Comparison of ENCODE assay signal across 8 mouse cellular contexts in the genomic region with DNA sequence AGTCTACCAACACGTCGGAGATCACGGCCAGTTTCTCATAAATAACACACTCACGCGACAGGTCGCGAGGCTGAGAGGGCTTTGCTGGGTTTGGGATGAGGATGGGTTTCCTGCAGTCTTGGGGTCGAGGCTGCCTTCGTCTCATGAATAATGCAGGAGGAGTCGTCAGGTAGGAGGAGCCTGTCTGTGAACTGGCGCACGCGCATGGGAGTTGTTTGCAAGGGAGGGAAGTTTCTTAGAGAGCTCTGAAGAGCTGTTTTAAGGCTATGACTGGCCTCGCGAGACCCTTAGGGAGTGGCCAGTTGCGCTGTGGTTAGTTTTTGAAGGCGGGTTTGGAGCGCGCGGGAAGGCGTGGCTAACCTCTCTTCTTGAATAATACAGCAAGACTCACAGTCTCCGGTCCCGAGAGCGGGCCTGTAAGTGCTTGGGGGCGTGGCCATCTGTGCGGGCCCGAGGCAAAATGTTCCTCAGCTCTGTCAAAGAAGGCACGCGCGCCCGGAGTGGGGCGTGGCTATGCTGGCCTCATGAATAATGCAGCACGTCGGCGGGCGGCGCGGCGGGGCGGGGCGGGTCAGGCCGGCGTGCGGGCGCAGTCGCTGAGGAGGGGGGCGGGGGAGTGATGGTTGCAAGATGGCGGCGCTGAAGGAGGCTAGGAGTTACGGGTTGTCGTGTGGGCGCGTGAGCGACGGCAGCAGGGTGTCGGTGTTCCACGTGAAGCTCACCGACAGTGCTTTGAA. TPM values are rescaled to one million over a fixed set of nuclear protein-coding genes. Genes with fewer than 3 reads are reported as not detected.
DNase-seq lines count a peak whose midpoint lies in the region; ATAC-seq and TF ChIP-seq lines count a peak whose summit lies in the region.

A gene (plus strand): TSS at position 381 of the 737 bp plus-strand sequence.

- peaks cover 35% of the 10 kb centered on the region for H3K4me1 ChIP-seq in bone marrow macrophage, adult 2 months (ENCODE audit: control insufficient read depth, insufficient read depth, low read length)
- H3K4me1 ChIP-seq in embryonic fibroblast, embryonic 13.5 days (ENCODE audit: control insufficient read depth, insufficient read depth, low read length) = peaks cover 3% of the 10 kb centered on the region; the same call in 1 of the 2 replicates
- peaks cover 10% of the 10 kb centered on the region; the same call in 1 of the 2 replicates for H3K4me1 ChIP-seq in kidney, embryonic 14.5 days (ENCODE audit: control insufficient read depth, insufficient read depth, low read length)
- H3K4me1 ChIP-seq in limb, embryonic 15.5 days = peaks cover 31% of the 10 kb centered on the region

- H3K27ac ChIP-seq in bone marrow macrophage, adult 2 months (ENCODE audit: insufficient read depth, low read depth, low read length) = peak within 1 kb of the TSS; percentile 90
- H3K27ac ChIP-seq in embryonic fibroblast, embryonic 13.5 days (ENCODE audit: insufficient read depth, low read length) = peak within 1 kb of the TSS; percentile 89
- peak within 1 kb of the TSS; percentile 90 for H3K27ac ChIP-seq in kidney, embryonic 14.5 days (ENCODE audit: low read depth, low read length)
- H3K27ac ChIP-seq in limb, embryonic 15.5 days = peak within 1 kb of the TSS; percentile 97

- peak; percentile 100 for DNase-seq in A20 (ENCODE audit: low read depth, low spot score)
- DNase-seq in heart, adult 9 months (ENCODE audit: low spot score in 2 of 2) = peak; percentile 99 to 100
- DNase-seq in monocyte, adult 2 months (ENCODE audit: low read depth in 1 of 2, low spot score in 2 of 2) = peak; percentile 98 to 99
- DNase-seq in spleen, postnatal 36 days (ENCODE audit: low spot score in 2 of 2) = peak; percentile 99 to 100

- no peaks in the 10 kb centered on the region for H3K9me3 ChIP-seq in kidney, embryonic 14.5 days (ENCODE audit: control insufficient read depth, low read length)
- no peaks in the 10 kb centered on the region for H3K9me3 ChIP-seq in limb, embryonic 15.5 days

- 0 out of 2 replicates have a peak, but pooled peaks have one; percentile 50 for TF ChIP-seq POLR2A in bone marrow macrophage, adult 2 months (IDR thresholded peaks at IDR 0.05; ENCODE audit: borderline replicate concordance, low read depth, low read length)
- TF ChIP-seq POLR2A in embryonic fibroblast, embryonic 13.5 days (IDR thresholded peaks at IDR 0.05; ENCODE audit: low read depth, low read length) = peak; percentile 92

- H3K9ac ChIP-seq in kidney, embryonic 14.5 days (ENCODE audit: low read depth, low read length) = peak within 1 kb of the TSS; percentile 81
- peak within 1 kb of the TSS; percentile 93 for H3K9ac ChIP-seq in limb, embryonic 15.5 days

- no peaks in the 10 kb centered on the region for H3K27me3 ChIP-seq in kidney, embryonic 14.5 days (ENCODE audit: control insufficient read depth, insufficient read depth, low read length)
- H3K27me3 ChIP-seq in limb, embryonic 15.5 days = no peaks in the 10 kb centered on the region

- TF ChIP-seq CTCF in bone marrow macrophage, adult 2 months (IDR thresholded peaks at IDR 0.05; ENCODE audit: low read depth, low read length) = no peak
- no peak for TF ChIP-seq CTCF in embryonic fibroblast, embryonic 13.5 days (IDR thresholded peaks at IDR 0.05; ENCODE audit: borderline replicate concordance, insufficient read depth, low read length)

- peak; percentile 91 for ATAC-seq in kidney, embryonic 14.5 days (ENCODE audit: low FRiP score, low TSS enrichment)
- peak; percentile 94 for ATAC-seq in limb, embryonic 15.5 days (ENCODE audit: insufficient number of reproducible peaks, low FRiP score, low TSS enrichment, low read depth)

- WGBS in kidney, embryonic 14.5 days = 1% methylated on average over 57 of the region's 58 CpGs
- under 1% methylated on average over 55 of the region's 58 CpGs for WGBS in limb, embryonic 15.5 days

- H3K4me3 ChIP-seq in bone marrow macrophage, adult 2 months (ENCODE audit: insufficient read depth, low read length) = peak within 1 kb of the TSS; percentile 81
- H3K4me3 ChIP-seq in embryonic fibroblast, embryonic 13.5 days (ENCODE audit: insufficient read depth, low read length) = peak within 1 kb of the TSS; percentile 97
- H3K4me3 ChIP-seq in kidney, embryonic 14.5 days (ENCODE audit: low read length) = peak within 1 kb of the TSS; percentile 81
- peak within 1 kb of the TSS; percentile 84 for H3K4me3 ChIP-seq in limb, embryonic 15.5 days

- H3K36me3 ChIP-seq in kidney, embryonic 14.5 days (ENCODE audit: control insufficient read depth, insufficient read depth, low read length) = peaks cover 28% of the 10 kb centered on the region
- H3K36me3 ChIP-seq in limb, embryonic 15.5 days = peaks cover 27% of the 10 kb centered on the region

- peak within 1 kb of the TSS; percentile 78 for H3K4me2 ChIP-seq in kidney, embryonic 14.5 days (replicated peaks; ENCODE audit: low read depth, low read length)
- peak within 1 kb of the TSS; percentile 93 for H3K4me2 ChIP-seq in limb, embryonic 15.5 days

RNA-seq across cellular contexts. Expression of the gene that starts here (rescaled TPM):
- polyA plus RNA-seq in bone marrow macrophage, adult 2 months (2012; ENCODE audit: insufficient read depth, insufficient read length, missing spikeins) = 17.1 TPM in 2 replicates
- 16.1 and 20.4 TPM in 2 replicates for polyA plus RNA-seq in embryonic fibroblast, embryonic 13.5 days (2011; ENCODE audit: insufficient read length, low read depth, missing spikeins)
- 12.9 and 22.4 TPM in 2 replicates for polyA plus RNA-seq in kidney, embryonic 14.5 days (2014; fragmentation: Nextera tagmentation; extraction: Ambion mirVana)
- 20.4 and 21.1 TPM in 2 replicates for polyA plus RNA-seq in limb, embryonic 15.5 days (2015; fragmentation: Nextera tagmentation; extraction: Ambion mirVana)

Comparison
In these comparisons a context has a peak if more than half of its experiments do, and no peak if none do; other contexts are left out.
1. Peak in every context shown above with its lines: DNase-seq, ATAC-seq, H3K4me3 ChIP-seq and H3K27ac ChIP-seq.